Mouse (Mus musculus) MEL (cell line): Measurements from ENCODE around the gene Fgfr2. TPM values are rescaled to one million over a fixed set of nuclear protein-coding genes. Genes with fewer than 3 reads are reported as not detected.
A peak's percentile ranks its signal among the peaks of the same experiment; 100 is the strongest.

Experiments
- DNase-seq: peaks from one replicate; pipeline ENCODE4 v3.0.0; 2011; ENCODE audit warnings: low read depth, low spot score
- H3K27ac ChIP-seq: 2 replicates; pipeline ENCODE4 v1.5.1; 2012; ENCODE audit warnings: low read depth, mild to moderate bottlenecking, control low read depth, low read length, moderate library complexity; ENCODE audit not compliant: control insufficient read depth
- H3K27me3 ChIP-seq, 2 experiments: fragments of 150-350 bp in 1 of 2; sonication (generic) in 1 of 2; 2 replicates each; pipeline ENCODE4 v1.6.1; 2012; ENCODE audit warnings: low read length in 2 of 2, mild to moderate bottlenecking in 2 of 2, improper control_type of control experiment in 1 of 2, moderate library complexity in 1 of 2; ENCODE audit not compliant: insufficient read depth in 2 of 2, control insufficient read depth in 1 of 2
- H3K36me3 ChIP-seq, 2 experiments: 2 replicates each; pipeline ENCODE4 v1.6.1; 2012 to 2014; ENCODE audit warnings: low read length in 2 of 2, improper control_type of control experiment in 1 of 2, inconsistent platforms in 1 of 2, mild to moderate bottlenecking in 1 of 2; ENCODE audit not compliant: insufficient read depth in 2 of 2, control insufficient read depth in 1 of 2
- H3K4me1 ChIP-seq, 2 experiments: fragments of 150-350 bp in 1 of 2; sonication (generic) in 1 of 2; 2 replicates each; pipeline ENCODE4 v1.6.1; 2012; ENCODE audit warnings: low read length in 2 of 2, improper control_type of control experiment in 1 of 2, mild to moderate bottlenecking in 1 of 2; ENCODE audit not compliant: insufficient read depth in 2 of 2, control insufficient read depth in 1 of 2
- H3K4me3 ChIP-seq, 2 experiments: fragments of 150-350 bp in 1 of 2; sonication (generic) in 1 of 2; 2 replicates each; pipeline ENCODE4 v1.5.1; 2012; ENCODE audit warnings: low read depth in 2 of 2, low read length in 2 of 2, mild to moderate bottlenecking in 2 of 2, moderate library complexity in 2 of 2, control low read depth in 1 of 2, improper control_type of control experiment in 1 of 2; ENCODE audit not compliant: control insufficient read depth in 1 of 2, insufficient read depth in 1 of 2
- H3K79me2 ChIP-seq: 2 replicates; pipeline ENCODE4 v1.6.1; 2012; ENCODE audit warnings: mild to moderate bottlenecking, low read length, moderate library complexity; ENCODE audit not compliant: control insufficient read depth, poor library complexity, insufficient read depth
- H3K9ac ChIP-seq: 2 replicates; pipeline ENCODE4 v1.6.1; 2012; ENCODE audit warnings: low read depth, mild to moderate bottlenecking, control low read depth, low read length, moderate library complexity; ENCODE audit not compliant: control insufficient read depth, poor library complexity, severe bottlenecking
- H3K9me3 ChIP-seq: fragments of 150-350 bp; sonication (generic); replicated peaks from 2 replicates; pipeline ENCODE4 v1.6.1; 2012; ENCODE audit warnings: mild to moderate bottlenecking, low read length, improper control_type of control experiment, moderate library complexity; ENCODE audit not compliant: insufficient read depth
- CHD1 ChIP-seq: IDR thresholded peaks from 2 replicates; pipeline ENCODE4 v1.6.1; 2012; ENCODE audit warnings: low read depth, mild to moderate bottlenecking, inconsistent platforms, low read length, improper control_type of control experiment
- E2F4 ChIP-seq: IDR thresholded peaks from 2 replicates; pipeline ENCODE4 v1.6.1; 2011; ENCODE audit warnings: low read depth, low read length, improper control_type of control experiment, borderline replicate concordance
- ELF1 ChIP-seq: IDR thresholded peaks from 2 replicates; pipeline ENCODE4 v1.6.1; 2014; ENCODE audit warnings: low read depth, mild to moderate bottlenecking, inconsistent platforms, low read length, improper control_type of control experiment, moderate library complexity
- EP300 ChIP-seq, 2 experiments: IDR thresholded peaks; 2 replicates each; pipeline ENCODE4 v1.6.1; 2011; ENCODE audit warnings: improper control_type of control experiment in 2 of 2, low read length in 2 of 2, low read depth in 1 of 2, mild to moderate bottlenecking in 1 of 2
- ETS1 ChIP-seq: IDR thresholded peaks from 2 replicates; pipeline ENCODE4 v1.6.1; 2012; ENCODE audit warnings: low read depth, mild to moderate bottlenecking, inconsistent platforms, low read length, improper control_type of control experiment, moderate library complexity
- GABPA ChIP-seq: IDR thresholded peaks from 2 replicates; pipeline ENCODE4 v1.6.1; 2012; ENCODE audit warnings: low read depth, mild to moderate bottlenecking, inconsistent platforms, low read length, improper control_type of control experiment, moderate library complexity
- MAFK ChIP-seq: IDR thresholded peaks from 2 replicates; pipeline ENCODE4 v1.6.1; 2011; ENCODE audit warnings: low read depth, mild to moderate bottlenecking, low read length, improper control_type of control experiment, borderline replicate concordance
- MEF2A ChIP-seq: IDR thresholded peaks from 2 replicates; pipeline ENCODE4 v1.6.1; 2014; ENCODE audit warnings: low read depth, mild to moderate bottlenecking, inconsistent platforms, low read length, improper control_type of control experiment; ENCODE audit not compliant: poor library complexity, insufficient replicate concordance, severe bottlenecking; ENCODE audit errors: extremely low read depth
- MXI1 ChIP-seq: IDR thresholded peaks from 2 replicates; pipeline ENCODE4 v1.6.1; 2011; ENCODE audit warnings: mild to moderate bottlenecking, low read depth, low read length, improper control_type of control experiment
- MYB ChIP-seq: IDR thresholded peaks from 2 replicates; pipeline ENCODE4 v1.6.1; 2011; ENCODE audit warnings: mild to moderate bottlenecking, low read depth, low read length, improper control_type of control experiment
- POLR2A ChIP-seq, 2 experiments: IDR thresholded peaks; 2 replicates each; pipeline ENCODE4 v1.6.1; 2011 to 2012; ENCODE audit warnings: low read length in 2 of 2, mild to moderate bottlenecking in 2 of 2, control low read depth in 1 of 2, improper control_type of control experiment in 1 of 2, low read depth in 1 of 2, moderate library complexity in 1 of 2; ENCODE audit not compliant: control insufficient read depth in 1 of 2, insufficient read depth in 1 of 2, poor library complexity in 1 of 2
- POLR2AphosphoS5 ChIP-seq: IDR thresholded peaks from 2 replicates; pipeline ENCODE4 v1.6.1; 2012; ENCODE audit warnings: low read depth, borderline replicate concordance, mild to moderate bottlenecking, inconsistent platforms, low read length, moderate library complexity, mixed read lengths
- SMC3 ChIP-seq: IDR thresholded peaks from 2 replicates; pipeline ENCODE4 v1.6.1; 2011; ENCODE audit warnings: low read depth, low read length, improper control_type of control experiment
- TAL1 ChIP-seq: IDR thresholded peaks from 2 replicates; pipeline ENCODE4 v1.6.1; 2012; ENCODE audit warnings: mild to moderate bottlenecking, inconsistent platforms, low read length, moderate library complexity, mixed read lengths
- TBP ChIP-seq: IDR thresholded peaks from 2 replicates; pipeline ENCODE4 v1.8.0; 2011; ENCODE audit warnings: low read depth, low read length, improper control_type of control experiment
- TCF12 ChIP-seq: IDR thresholded peaks from 2 replicates; pipeline ENCODE4 v1.6.1; 2014; ENCODE audit warnings: low read depth, mild to moderate bottlenecking, inconsistent platforms, low read length, improper control_type of control experiment, moderate library complexity
- UBTF ChIP-seq: IDR thresholded peaks from 2 replicates; pipeline ENCODE4 v1.6.1; 2012; ENCODE audit warnings: low read depth, mild to moderate bottlenecking, inconsistent platforms, low read length, improper control_type of control experiment, moderate library complexity, borderline replicate concordance; ENCODE audit not compliant: insufficient read depth
- USF1 ChIP-seq: IDR thresholded peaks from 2 replicates; pipeline ENCODE4 v1.6.1; 2014; ENCODE audit warnings: low read depth, mild to moderate bottlenecking, inconsistent platforms, low read length, improper control_type of control experiment, moderate library complexity
- USF2 ChIP-seq, 2 experiments: IDR thresholded peaks; 2 replicates each; pipeline ENCODE4 v1.6.1; 2011 to 2012; ENCODE audit warnings: improper control_type of control experiment in 2 of 2, low read length in 2 of 2, borderline replicate concordance in 1 of 2, inconsistent platforms in 1 of 2, low read depth in 1 of 2, mild to moderate bottlenecking in 1 of 2; ENCODE audit not compliant: insufficient read depth in 1 of 2
- ZC3H11A ChIP-seq: IDR thresholded peaks from 2 replicates; pipeline ENCODE4 v1.6.1; 2012; ENCODE audit warnings: low read depth, mild to moderate bottlenecking, inconsistent platforms, low read length, improper control_type of control experiment
- ZKSCAN1 ChIP-seq: IDR thresholded peaks from 2 replicates; pipeline ENCODE4 v1.6.1; 2012; ENCODE audit warnings: low read depth, mild to moderate bottlenecking, inconsistent platforms, low read length, improper control_type of control experiment, moderate library complexity
- polyA plus RNA-seq, 2 experiments: library from polyadenylated mRNA; stranded (reverse) in 1 of 2; unstranded in 1 of 2; fragments of >175 nt in 1 of 2; fragments of >200 nt in 1 of 2; gene quantifications; 2 replicates each; pipeline versions ENCODE4 v1.2.1 to v1.2.4; 2012; ENCODE audit warnings: low replicate concordance in 2 of 2, low read depth in 1 of 2; ENCODE audit not compliant: insufficient read length in 2 of 2, insufficient read depth in 1 of 2, missing spikeins in 1 of 2
- total RNA-seq: library from RNA; depleted of rRNA; stranded (reverse); fragments of 300-350 nt; gene quantifications from 2 replicates; pipeline ENCODE4 v1.2.3, GENCODE M21; 2012

Gene Fgfr2
- total and polyA plus RNA-seq, 3 experiments, result not detected

DNA sequence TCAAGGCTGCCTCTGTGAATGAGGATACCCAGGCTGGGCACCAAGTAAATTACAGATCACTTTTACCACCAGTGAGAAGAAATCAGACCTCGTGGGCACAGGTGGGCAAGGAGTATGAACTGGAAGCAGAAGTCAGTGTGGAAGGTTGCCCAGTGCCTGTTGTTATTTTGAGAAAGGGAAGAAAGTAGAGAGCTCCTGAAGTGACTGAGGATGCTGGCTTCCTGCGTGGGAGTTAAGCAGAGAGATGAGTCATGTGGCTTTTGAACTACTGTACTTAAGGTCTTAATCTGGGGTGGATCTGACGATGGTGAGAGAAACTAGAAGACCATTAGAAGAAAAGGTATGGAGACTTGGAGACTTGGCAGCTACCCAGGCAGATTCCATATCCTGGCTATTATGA lies 2236.9 kb downstream of the Fgfr2 start:
- no peaks in the 10 kb centered on the region for H3K79me2 ChIP-seq
- no peak overlapping the region for H3K9ac ChIP-seq
- peak; percentile 19 for DNase-seq
- no peak overlapping the region for H3K27ac ChIP-seq
- H3K9me3 ChIP-seq, result no peaks in the 10 kb centered on the region
- no peaks in the 10 kb centered on the region for H3K36me3 ChIP-seq
- no peak overlapping the region for H3K4me3 ChIP-seq
- H3K27me3 ChIP-seq, result 0 out of 4 replicates have a peak, but pooled peaks cover 0 to 2% of the 10 kb centered on the region in 2 experiments
- H3K4me1 ChIP-seq, result peaks cover 0 to 4% of the 10 kb centered on the region in 2 experiments; a peak in 1 of 4 replicates
- TF ChIP-seq TAL1 (no peak), GABPA (no peak), MEF2A (no peak), EP300 (IDR thresholded peaks at IDR 0.05; ENCODE audit: low read depth in 1 of 2, low read length in 2 of 2) (0 out of 4 replicates have a peak, but pooled peaks of 1 of the 2 experiments have one; percentile 17)

DNA sequence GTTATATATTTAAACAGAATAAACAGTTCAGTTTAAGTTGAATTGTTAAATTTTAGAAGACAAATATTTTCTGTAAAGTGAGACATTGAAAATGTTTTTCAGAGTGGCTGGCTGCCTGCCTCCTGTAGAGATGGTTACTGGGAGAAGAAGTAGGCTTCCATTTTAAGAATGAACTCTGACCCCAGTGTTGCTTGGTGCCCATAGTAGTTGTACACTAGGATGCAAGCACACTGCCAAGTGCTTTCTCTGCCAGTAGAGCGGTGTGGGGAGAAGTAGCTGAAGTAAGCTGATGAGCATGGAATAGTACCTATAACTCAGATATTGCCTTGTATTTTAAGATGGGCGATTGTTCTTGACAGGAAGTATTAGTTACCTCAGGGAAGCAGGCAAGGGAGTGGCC lies 2239.0 kb downstream of the Fgfr2 start:
- H3K9me3 ChIP-seq, result no peaks in the 10 kb centered on the region
- no peaks in the 10 kb centered on the region for H3K36me3 ChIP-seq
- no peak overlapping the region for H3K4me3 ChIP-seq
- no peak overlapping the region for H3K27ac ChIP-seq
- H3K27me3 ChIP-seq, result peaks cover 0 to 2% of the 10 kb centered on the region in 2 experiments; a peak in 1 of 4 replicates
- no peak for DNase-seq
- no peak overlapping the region for H3K9ac ChIP-seq
- peaks cover 0 to 4% of the 10 kb centered on the region in 2 experiments; a peak in 1 of 4 replicates for H3K4me1 ChIP-seq
- H3K79me2 ChIP-seq, result no peaks in the 10 kb centered on the region
- TF ChIP-seq MYB, result no peak
- no peak for TF ChIP-seq ZKSCAN1
- TF ChIP-seq ETS1, result no peak
- no peak for TF ChIP-seq UBTF
- no peak for TF ChIP-seq E2F4
- no peak for TF ChIP-seq ELF1
- no peak for TF ChIP-seq MAFK
- TF ChIP-seq TAL1, result no peak
- no peak for TF ChIP-seq SMC3
- no peak for TF ChIP-seq POLR2AphosphoS5
- TF ChIP-seq USF2 (IDR thresholded peaks at IDR 0.05; ENCODE audit: borderline replicate concordance in 1 of 2, insufficient read depth in 1 of 2, low read depth in 1 of 2, low read length in 2 of 2), result no peak
- no peak for TF ChIP-seq MXI1
- TF ChIP-seq TBP, result no peak
- no peak for TF ChIP-seq GABPA
- TF ChIP-seq POLR2A (IDR thresholded peaks at IDR 0.05; ENCODE audit: control insufficient read depth in 1 of 2, insufficient read depth in 1 of 2, low read depth in 1 of 2, low read length in 2 of 2, poor library complexity in 1 of 2), result no peak
- TF ChIP-seq TCF12, result no peak
- TF ChIP-seq CHD1, result no peak
- no peak for TF ChIP-seq USF1
- no peak for TF ChIP-seq ZC3H11A
